In the genomic region with DNA sequence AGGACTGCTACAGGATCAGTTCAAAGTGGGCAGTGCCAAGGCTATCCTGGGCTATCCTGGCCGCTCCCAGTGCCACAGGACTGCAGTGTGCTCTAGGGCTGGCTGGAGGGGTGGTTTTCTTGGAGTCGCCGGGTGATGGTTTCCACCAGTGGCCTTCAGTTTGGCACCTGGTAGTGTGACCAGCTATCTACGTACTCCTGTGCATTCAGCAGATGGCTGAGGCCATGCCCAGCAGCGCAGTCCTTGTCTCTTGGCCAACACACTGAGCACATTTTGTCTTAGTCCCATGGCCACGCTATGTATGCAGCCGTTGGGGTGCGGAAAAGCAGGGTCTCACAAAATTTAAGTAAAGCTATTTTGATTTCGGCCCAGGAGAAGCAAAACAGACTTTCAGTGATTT, we compare ENCODE assay signal across 14 mouse cellular contexts. TPM values are rescaled to one million over a fixed set of nuclear protein-coding genes. Genes with fewer than 3 reads are reported as not detected.
"Had no signal": no experiment of that assay in that cellular context is flagged by ENCODE, and none has a peak within 500 bp of the region (broad histone marks: within the 10 kb centered on the region; RNA-seq: fewer than 3 reads in every experiment).

No protein-coding gene starts in this region.

- H3K9me3 ChIP-seq: limb, embryonic 15.5 days; liver, embryonic 12.5 days; megakaryocyte, embryonic 14.5 days; midbrain, embryonic 15.5 days; neural tube, embryonic 15.5 days had no signal

- H3K27me3 ChIP-seq: limb, embryonic 15.5 days; liver, embryonic 12.5 days; midbrain, embryonic 15.5 days; neural tube, embryonic 15.5 days had no signal

- H3K36me3 ChIP-seq: limb, embryonic 15.5 days; liver, embryonic 12.5 days; midbrain, embryonic 15.5 days; neural tube, embryonic 15.5 days had no signal

- H3K9ac ChIP-seq: limb, embryonic 15.5 days; liver, embryonic 12.5 days; lung, embryonic 14.5 days; midbrain, embryonic 15.5 days; neural tube, embryonic 15.5 days had no signal

- ATAC-seq: liver, embryonic 12.5 days; midbrain, embryonic 15.5 days had no signal

- H3K4me3 ChIP-seq: left cerebral cortex, adult 2 months; limb, embryonic 15.5 days; liver, embryonic 12.5 days; megakaryocyte, embryonic 14.5 days; midbrain, embryonic 15.5 days; neural tube, embryonic 15.5 days had no signal

- H3K4me1 ChIP-seq: limb, embryonic 15.5 days; liver, embryonic 12.5 days; midbrain, embryonic 15.5 days had no signal

- H3K4me2 ChIP-seq: limb, embryonic 15.5 days; liver, embryonic 12.5 days; lung, embryonic 14.5 days; midbrain, embryonic 11.5 days; midbrain, embryonic 15.5 days; neural tube, embryonic 15.5 days had no signal

- H3K27ac ChIP-seq: left cerebral cortex, adult 2 months; limb, embryonic 15.5 days; liver, embryonic 12.5 days; midbrain, embryonic 15.5 days; neural tube, embryonic 15.5 days; stomach, postnatal 0 days had no signal

- DNase-seq: kidney, postnatal 25 days; lung, embryonic 14.5 days; lung, postnatal 10 days; lung, postnatal 4 days; thymus, postnatal 4 days had no signal

RNA-seq across cellular contexts. Expression of gene Syt6, which starts 41.0 kb away (rescaled TPM):
- polyA plus RNA-seq: liver, embryonic 16.5 days had no signal
